Mouse (Mus musculus) thymus, adult 2 months (tissue): ENCODE data around the gene Spire2.

ENCODE experiments used
- CTCF ChIP-seq: fragments of 200-500 bp; IDR thresholded peaks from 2 replicates; pipeline ENCODE4 v1.5.1; 2012; ENCODE audit warnings: mild to moderate bottlenecking, control low read depth, low read length, moderate library complexity, borderline replicate concordance; ENCODE audit not compliant: control insufficient read depth, poor library complexity, insufficient read depth; ENCODE audit errors: extremely low read depth
- POLR2A ChIP-seq: fragments of 200-500 bp; IDR thresholded peaks from 2 replicates; pipeline ENCODE4 v1.6.1; 2012; ENCODE audit warnings: mild to moderate bottlenecking, low read length, control low read depth, moderate library complexity; ENCODE audit not compliant: control insufficient read depth, poor library complexity, insufficient read depth; ENCODE audit errors: extremely low read depth

GRCm38 (mm10) chr8:123318467-123318911 is 14.0 kb upstream of the Spire2 start, which contains the start of gene Fanca:
- peak; percentile 78 for TF ChIP-seq CTCF
- peak; percentile 82 for TF ChIP-seq POLR2A
